Mouse (Mus musculus) embryo, embryonic 9.5 days (tissue): Measurements from ENCODE around the gene Wiz.
A peak's percentile ranks its signal among the peaks of the same experiment; 100 is the strongest.

Source experiments
- DNase-seq: peaks from one replicate; pipeline ENCODE4 v3.0.0-alpha.2; 2017; ENCODE audit errors: extremely low spot score

Wiz gene

DNA sequence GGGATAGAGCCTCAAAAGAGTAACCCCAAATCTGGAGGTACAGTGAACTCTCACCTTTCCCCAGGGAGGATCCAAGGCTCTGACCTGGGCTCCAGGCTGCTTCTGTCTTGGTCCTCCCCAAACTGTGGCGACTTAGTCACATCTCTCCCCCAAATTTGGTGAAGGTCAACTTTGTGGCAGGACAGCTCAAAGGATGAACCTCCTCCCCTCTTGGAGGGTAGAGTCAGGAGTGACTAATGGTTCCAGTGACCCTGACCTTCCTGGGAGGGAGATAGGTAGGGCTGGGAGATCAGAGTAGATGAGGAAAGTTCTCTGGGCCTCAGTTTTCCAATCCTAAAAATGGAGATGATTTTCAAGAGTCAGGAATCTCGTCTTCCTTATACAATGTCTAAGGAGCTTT, 10.5 kb downstream of the Wiz start:
- DNase-seq, result no peak

DNA sequence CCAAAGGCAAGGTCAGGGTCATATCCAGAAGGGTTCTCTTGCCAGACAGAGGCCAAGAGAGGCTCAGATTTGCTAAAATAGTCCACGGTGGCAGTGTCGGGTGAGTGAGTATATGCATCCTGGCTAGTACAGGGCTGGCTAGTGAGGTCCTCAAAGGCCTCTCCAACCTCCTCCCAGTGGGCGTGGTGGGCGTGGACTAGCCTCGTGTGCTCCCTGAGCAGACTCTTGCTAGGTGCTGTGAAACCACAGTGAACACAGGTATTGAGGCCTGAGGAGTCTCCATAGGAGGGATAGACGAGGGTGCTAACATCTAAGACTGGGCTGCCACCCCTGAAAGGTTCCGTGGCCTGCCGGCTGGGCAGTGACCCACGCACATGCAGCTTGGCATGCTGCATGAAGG, 12.1 kb downstream of the Wiz start:
- DNase-seq, result no peak

DNA sequence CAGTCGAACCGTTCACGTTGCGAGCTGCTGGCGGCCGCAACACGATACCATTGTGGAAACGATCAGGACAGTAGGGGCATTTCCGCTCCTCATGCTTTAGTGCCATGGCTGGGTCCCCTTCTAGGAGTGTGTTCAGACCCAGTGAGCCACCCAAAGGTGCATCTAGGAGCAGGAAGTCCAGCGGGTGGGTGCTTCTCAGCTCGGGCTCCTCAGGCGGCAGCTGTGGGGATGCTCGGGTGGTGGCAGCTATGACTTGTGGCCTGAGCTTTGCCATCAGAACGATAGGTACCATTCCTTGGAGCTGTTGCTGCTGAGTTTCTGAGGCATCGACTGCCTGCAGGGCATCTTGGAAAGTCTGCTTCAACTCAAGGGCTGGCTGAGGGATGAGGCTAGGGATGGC, 12.8 kb downstream of the Wiz start:
- DNase-seq, result no peak

DNA sequence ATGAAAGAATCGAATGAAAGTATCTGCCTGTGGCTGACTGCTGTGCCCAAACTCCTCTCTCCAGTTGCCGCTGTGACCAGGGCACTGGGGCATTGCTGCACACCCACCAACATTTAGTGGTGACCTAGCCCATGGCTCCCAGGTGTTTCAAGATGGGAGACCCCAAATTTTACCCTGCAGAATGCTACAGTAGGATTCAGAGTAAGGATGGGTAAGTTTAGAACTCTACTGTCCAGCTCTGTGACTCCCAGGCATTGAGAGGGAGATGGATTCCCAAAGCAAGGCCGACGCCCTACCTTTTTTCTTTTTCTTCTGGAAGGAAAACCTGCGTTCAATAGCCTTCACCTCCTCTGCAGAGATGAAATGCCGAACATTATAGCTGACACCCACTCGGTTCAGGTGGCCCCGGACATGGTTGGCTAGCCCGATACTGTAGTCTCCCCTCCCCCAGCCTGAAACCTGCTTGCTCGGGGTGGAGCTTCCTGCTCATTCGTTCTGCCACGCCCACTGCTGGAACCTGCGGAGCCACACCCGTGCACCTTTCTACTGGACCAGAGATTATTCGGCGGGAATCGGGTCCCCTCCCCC, 20.2 kb downstream of the Wiz start:
- DNase-seq, result peak; percentile 53

DNA sequence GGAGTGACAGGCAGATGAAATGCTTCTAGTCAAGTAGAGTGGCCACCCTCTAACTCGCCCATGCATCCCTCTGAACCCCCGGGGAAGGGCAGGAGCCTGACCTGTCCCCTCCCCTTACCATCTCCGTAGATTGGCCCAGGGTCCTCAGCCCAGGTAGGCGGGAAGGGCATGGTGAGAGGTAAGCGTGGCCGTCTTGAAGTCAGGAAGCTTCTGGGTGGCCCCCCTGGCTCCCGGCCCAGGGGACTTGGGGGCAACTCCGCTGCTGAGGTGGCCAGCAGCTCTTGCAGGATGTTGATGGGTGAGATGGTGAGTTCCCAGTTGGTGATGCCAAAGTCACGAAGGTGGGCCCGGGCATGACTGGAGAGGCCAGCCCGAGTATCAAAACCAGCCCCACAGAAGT, 21.5 kb downstream of the Wiz start:
- DNase-seq, result no peak

DNA sequence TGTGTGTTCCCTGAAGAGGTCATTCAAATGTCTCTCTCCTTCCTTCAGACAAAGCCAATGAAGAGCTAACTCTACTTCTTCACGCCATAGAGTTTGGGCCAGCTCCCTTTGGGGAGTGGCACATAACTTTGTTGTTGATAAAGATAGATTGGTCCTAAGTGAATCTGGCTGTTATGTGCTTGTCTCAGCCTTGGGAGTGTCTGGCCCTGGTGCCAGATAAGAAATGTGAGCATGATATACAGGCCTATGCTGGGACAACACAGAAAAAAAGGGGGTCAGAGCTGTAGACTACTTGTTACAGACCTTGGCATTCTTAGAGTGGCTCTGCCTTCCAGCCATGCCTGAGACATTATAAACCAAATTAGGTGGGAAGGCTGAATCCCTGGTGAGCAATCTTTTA, 23.9 kb downstream of the Wiz start:
- no peak for DNase-seq

DNA sequence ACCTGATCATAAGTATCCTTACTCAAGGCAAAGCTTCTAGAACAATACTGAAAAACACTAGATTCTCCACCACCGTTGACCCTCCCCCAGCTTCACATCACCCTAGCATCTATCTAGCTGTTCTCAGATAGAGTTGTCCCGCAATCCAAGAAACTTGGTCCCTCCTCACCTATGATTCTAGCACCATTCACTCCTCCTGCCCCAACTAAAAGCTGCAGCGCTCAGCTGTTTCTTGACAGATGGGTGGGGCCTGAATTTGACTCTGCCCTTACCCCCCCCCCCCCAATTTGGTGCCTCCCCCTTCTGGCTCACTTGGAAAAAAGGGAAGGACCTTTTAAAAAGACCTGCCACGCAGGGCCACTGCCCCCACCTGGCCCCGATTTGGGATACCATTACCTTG, 24.4 kb downstream of the Wiz start:
- DNase-seq, result no peak

DNA sequence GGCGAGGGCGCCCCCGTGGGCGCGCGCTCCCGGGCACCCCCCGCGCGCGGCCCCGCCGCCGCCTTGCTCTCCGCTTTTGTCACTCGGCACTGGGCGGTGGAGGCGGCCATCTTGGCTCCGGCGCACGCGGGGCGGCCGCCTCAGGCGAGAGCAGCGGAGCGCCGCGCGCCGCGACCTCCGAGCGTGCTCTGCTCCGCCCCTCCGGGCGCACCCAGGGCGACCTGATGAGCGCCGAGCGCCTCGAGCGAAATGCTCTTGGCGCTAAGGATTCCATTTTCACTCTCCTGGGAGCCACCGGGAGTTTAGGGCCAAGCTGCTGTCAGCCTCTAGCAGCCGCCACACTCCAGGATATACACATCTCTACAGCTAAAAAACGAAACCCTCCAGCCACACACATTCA, 24.9 kb downstream of the Wiz start:
- DNase-seq, result peak; percentile 84

DNA sequence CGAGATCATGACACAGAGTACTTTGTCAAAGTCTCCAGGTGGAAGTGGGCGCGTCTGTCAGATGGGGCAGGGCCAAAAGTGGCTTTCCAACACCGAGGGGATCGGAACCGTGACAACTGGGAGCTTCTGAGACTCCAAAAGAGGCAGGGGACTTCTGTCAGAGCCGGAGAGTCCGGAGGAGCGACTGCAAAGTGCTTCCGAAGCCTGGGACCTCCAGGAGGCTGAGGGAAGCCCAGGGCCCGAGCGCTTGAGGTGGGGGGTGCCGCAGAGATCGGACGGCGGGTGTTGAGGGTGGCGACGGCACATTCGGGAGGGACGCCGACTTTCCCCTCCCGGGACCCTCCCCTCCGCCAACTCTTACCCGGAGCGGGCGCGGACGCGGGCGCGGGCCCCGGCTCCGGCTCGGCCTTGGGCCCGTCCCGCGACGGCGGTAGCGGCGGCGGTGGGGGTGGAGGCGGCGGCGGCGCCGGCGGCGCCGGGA, 25.4 kb downstream of the Wiz start:
- DNase-seq, result peak; percentile 44

DNA sequence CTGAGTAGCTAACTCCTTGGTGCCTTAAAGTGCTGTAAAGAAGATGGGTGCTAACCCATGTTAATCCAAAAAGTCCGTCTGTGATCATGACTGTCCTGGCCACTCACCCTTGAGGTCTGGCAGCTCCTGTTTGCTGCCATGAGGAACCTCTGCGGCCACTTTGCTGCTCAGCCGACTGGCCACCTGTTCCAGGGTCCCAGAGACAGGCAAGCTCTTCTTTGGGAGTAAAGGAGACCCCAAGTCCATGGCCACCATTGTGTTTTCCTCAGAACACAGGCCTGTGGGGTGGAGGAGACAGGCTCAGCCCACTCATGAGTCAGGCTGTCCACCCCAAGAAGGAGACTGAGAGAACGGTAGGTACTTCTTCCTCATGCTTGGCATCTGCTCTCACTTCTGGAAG, 26.6 kb downstream of the Wiz start:
- no peak for DNase-seq

DNA sequence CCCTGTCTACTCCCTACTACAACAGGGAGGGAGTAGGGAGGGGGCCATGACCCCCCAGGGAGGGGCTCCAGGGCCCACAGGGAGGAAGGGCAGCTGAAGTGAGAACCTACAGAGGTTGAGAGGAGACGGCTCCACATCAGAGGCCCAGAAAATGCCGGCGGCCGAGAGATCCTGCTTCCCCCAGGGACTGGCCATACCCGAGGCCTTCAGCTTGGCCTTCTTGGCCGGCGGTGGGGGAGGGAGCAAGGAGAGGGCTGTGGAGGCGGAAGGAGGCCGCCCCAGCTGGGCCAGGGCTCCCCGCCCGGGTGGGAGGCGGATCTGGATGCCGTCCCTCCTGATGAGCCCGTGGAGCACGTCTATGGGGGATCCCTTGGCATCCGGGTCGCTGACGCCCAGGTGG, 29.3 kb downstream of the Wiz start:
- DNase-seq, result no peak

DNA sequence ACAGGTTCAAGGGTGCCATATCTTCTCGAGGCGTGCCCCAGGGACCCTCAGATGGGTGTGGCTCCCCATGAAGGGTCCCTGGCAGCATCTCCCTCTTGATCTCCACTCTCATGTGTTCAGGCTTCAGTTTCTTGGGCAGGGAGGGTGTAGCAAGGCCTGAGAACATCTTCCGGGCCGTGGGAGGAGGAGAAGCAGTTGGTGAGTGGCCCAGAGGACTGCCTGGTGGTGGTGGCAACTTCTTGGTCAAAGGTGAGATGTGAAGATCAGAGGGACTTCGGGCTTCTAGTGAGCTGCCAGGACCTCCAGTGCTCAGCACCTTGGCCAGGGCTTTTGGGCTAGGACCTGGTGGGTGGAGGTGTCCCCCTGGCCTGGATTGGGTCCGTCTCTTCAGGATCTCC, 30.3 kb downstream of the Wiz start:
- DNase-seq, result no peak

DNA sequence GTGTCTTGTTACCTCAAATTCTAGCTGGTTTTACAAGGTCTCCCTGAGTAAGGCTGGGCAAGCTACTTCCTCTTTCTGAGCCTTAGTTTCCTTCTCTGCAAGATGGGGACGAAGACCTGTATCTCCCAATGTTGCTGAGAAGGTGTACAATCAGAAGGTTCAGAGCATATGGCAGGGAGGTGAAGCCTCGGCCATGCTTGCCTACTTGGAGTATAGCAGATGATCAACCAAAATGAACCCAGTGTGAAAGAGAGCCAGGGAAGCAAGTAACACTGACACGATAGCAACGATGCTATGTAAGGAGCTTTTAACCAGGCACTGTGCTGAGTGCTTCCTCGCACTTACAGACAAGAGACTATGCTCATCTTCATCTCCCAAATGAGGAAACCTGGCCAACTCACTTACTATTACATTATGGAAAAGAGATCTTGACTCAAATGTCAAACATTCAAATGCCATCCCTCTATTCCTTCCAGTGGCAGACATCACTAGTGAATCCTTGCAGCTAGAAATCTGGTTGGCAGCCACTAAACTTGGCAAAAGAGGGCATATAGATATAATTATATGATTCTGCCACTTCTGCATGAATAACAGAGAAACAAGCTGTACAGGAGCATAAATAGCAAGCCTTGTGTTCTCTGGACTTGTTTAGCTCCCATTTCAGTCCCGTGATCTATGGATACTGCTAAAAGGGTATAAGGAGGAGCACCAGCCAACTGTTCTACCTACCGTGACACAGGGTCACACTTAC, 30.9 kb downstream of the Wiz start:
- no peak for DNase-seq

DNA sequence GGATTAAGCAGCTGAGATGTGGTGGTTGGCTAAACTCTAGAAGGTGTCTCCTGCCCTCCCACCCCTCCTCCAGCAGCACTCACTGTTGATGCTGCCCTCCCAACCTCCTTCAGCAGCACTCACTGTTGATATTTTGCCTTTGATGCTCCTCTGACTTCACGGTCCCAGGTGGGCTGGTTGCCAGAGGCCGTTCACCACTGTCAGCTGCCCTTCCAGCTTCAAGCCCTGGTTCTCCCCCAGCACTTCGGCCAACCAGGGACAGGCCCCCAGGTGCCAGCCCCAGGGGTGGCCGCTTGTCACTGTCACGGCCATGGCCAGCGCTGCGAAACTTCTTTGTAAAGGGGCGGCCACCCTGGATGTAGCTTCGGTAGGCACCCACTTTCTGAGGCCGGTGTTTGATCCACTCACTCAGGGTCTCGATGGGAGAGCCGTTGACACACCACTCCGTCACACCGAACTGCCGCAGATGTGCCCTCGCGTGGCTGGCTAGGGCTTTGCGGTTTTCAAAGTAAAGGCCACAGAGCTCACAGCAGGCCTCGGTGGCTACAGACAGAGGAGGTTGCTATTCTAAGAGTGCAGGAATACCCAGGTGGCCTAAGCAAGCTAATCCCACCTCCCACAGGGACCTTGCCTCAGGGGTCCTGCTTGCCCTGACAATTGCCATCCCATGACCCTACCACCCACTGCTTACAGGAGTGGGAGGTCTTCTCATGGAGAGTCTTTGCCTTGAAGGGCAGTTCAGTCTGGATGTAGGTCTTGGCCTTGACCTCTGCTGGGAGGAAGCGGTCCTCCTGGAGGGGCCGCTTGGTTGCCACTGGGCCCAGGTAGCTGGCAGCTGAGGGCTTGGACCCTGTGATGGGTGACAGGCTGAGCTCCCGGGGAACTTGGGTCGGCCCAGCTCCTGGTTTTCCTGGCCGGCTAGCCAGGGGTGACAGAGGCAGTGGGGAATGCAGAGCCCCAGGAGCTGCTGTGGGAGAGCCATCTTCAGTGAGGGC, 32.2 kb downstream of the Wiz start:
- no peak for DNase-seq

DNA sequence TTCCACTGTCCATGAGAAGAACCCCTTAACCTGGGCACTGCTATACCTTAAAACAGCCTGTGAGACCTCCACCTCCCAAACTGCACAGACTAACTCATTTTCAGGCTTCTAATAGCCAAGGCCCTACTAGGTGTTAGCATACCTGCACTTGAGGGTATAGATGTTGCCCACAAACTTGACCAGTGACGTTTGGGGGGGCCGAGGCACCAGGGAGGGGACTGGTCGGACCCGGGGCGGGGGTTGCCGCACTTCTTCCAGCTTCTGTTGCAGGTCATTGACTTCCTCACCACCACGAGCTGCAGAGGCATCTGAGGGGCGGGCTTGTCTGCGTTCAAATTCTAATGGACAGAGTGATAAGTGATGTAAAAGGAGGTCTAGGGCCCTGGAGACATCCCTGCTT, 33.0 kb downstream of the Wiz start:
- no peak for DNase-seq

DNA sequence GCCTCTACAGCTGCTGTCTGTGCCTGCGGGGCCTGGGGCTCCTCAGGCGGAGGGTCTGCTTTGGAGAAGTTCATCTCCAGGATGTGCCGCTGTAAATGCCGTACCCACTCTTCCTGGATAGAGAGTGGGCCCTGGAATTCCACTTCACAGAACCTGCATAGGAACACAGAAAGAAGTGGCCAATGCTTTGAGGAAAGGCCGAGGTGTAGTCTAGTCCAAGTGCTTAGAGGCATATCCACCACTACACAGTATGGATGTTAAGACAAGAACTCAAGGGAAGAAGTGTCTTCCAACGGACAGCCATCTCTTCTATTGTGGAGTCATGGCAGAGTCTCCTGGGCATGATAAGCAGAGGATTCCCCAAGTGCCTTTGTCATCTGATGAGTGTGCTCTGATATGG, 34.2 kb downstream of the Wiz start:
- no peak for DNase-seq

DNA sequence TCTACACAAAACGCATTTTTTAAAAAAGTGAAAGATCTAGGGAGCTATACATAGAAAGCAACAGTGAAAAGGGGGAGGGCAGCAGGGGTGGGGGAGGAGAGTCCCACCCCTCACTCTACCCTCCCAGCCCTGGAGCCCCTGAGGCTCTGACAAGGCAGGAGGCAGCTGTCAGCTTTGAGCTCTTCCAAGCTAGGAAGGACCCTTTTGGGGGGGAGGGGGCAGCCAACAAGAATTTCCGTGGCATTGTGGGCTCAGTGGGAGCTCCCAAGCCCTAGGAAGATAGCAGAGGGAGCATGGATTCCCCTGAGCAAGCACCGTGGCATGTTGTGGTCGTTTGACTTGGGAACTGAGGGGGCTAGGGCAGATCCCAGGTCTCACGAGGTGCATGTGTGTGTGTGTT, 35.0 kb downstream of the Wiz start:
- DNase-seq, result no peak

DNA sequence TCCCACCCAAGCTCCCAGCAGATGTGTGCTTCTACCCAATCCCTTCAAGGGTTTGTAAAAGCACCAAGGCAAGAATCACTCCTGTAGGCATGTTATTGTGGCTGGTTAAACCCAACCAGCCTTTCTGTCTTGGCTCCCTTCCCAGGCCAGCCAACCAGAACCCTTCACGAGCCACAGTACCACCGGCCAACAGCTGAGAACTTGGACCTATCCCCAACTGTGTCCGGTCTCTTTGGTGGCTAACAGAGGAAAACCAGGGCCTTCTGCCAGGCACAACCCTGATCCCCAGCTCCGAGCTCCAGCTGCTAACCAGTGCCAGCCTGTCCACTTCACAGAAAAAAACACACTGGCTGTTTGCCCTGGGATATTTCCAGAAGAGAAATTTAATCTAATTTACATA, 35.5 kb downstream of the Wiz start:
- no peak for DNase-seq

DNA sequence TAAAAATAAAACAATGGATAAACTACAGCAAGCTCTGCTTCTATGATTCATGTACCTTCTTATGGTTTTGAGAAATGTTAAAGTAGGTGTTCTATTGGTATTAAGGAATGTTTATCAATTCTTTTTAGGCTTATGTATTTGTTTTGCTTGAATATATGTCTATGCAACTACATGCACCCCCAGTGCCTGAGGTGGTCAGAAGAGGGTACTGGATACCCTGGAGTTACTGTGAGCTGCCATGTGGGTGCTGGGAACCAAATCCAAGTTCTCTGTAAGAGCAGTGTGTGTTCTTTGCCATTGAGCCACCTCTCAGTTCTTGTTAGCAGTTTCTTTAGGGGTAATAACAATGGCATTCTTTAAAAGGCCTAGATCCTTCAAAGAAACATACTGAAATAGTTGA, 37.5 kb downstream of the Wiz start:
- no peak for DNase-seq

DNA sequence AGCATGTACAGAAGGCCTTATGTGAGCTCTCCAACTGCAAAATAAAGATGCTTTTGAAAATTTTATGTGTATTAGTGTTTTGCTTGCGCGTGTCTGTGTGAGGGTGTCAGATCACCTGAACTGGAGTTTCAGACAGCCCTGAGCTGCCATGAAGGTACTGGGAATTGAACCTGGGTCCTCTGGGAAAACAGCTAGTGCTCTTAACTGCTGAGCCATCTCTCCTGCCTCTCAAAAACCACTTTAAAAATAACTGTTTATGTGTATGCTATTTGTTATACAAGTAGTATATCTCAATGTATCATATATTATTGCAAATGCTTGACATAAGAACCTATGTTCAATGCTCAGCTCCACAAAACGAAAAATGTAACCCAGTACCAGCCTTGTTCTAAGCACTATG, 38.0 kb downstream of the Wiz start:
- no peak for DNase-seq

DNA sequence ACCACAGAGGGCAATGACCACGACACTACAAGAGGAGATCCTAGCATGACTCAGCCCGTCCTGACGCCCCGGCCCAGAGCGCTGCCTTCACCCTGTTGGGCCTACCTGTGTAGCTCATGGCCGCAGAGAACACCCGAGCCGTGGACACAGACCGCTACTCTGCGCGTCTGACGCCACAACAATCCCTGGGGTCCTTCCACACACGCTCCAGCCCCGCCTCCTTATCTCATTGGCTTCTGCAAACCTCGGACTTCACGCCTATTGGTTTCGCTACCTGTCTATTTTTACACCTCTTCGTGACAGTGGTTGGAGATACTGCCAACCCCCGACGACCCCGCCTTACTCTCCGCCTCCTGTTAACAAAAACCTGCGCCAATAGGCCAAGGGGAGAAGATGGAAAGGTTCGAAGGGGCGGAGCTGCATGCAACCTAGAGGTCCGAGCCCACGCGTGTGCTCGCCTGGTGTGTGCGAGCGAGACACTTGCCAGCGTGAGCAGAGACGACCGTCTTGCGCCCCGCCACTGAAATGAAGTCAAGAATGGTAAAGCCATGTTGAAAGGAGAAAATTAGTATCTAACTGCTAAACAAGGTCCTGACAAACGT, 38.8 kb downstream of the Wiz start, which contains the start of gene Akap8l:
TSS of gene Akap8l (minus strand) at position 226 of the 602 bp plus-strand sequence.
- peak; percentile 96 for DNase-seq

DNA sequence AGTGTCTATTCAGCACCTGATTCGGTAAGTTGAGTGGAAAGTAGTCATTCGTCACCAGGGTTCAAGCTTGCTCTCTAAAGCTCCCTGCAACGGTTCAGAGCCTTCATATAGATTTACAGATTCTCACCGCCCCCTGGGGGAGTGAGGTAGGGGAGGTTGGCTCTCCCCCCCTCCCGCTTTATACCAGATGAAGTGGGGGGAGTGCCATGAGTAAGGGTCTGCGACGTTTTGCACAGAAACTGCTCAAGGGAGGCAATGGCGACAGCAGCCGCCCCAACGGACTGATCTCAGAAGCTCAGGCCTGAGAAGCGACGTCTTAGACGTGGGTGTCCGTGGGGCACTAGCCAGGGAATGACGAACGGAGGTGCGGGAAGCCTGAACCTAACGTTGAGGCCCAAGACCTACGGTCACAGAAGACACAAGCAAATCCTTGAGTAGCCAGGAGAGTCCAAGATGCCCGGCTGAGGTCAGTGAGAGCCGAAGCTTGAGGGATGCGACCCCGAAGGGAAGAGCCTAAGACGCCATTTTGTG, 39.3 kb downstream of the Wiz start:
- no peak for DNase-seq
